Mouse (Mus musculus) embryonic facial prominence, embryonic 13.5 days (tissue): ENCODE measurements around the gene Taf13. TPM values are rescaled to one million over a fixed set of nuclear protein-coding genes. Genes with fewer than 3 reads are reported as not detected.
A peak's percentile ranks its signal among the peaks of the same experiment; 100 is the strongest.

Experiments
- ATAC-seq: fragments of 200-750 bp; cut with Nextera tagmentation; 2 replicates; pipeline ENCODE4 v1.8.0; 2017; ENCODE audit warnings: low read depth; ENCODE audit not compliant: insufficient number of reproducible peaks, insufficient read depth, low FRiP score, low TSS enrichment
- H3K27ac ChIP-seq: fragments of 300-500 bp; sonication (generic); 2 replicates; pipeline ENCODE4 v1.5.1; 2015; ENCODE audit warnings: moderate library complexity, mild to moderate bottlenecking, inconsistent platforms
- H3K27me3 ChIP-seq: fragments of 300-500 bp; sonication (generic); 2 replicates; pipeline ENCODE4 v1.6.1; 2015; ENCODE audit warnings: mild to moderate bottlenecking, inconsistent platforms
- H3K36me3 ChIP-seq: fragments of 300-500 bp; sonication (generic); 2 replicates; pipeline ENCODE4 v1.6.1; 2015; ENCODE audit warnings: mild to moderate bottlenecking, inconsistent platforms
- H3K4me1 ChIP-seq: fragments of 300-500 bp; sonication (generic); 2 replicates; pipeline ENCODE4 v1.6.1; 2015; ENCODE audit warnings: inconsistent platforms
- H3K4me2 ChIP-seq: fragments of 300-500 bp; sonication (generic); 2 replicates; pipeline ENCODE4 v1.6.1; 2015; ENCODE audit warnings: moderate library complexity, mild to moderate bottlenecking, inconsistent platforms
- H3K4me3 ChIP-seq: fragments of 300-500 bp; sonication (generic); 2 replicates; pipeline ENCODE4 v1.5.1; 2015; ENCODE audit warnings: mild to moderate bottlenecking, inconsistent platforms
- H3K9ac ChIP-seq: fragments of 300-500 bp; sonication (generic); 2 replicates; pipeline ENCODE4 v1.6.1; 2015; ENCODE audit warnings: mild to moderate bottlenecking, inconsistent platforms
- H3K9me3 ChIP-seq: fragments of 300-500 bp; sonication (generic); 2 replicates; pipeline ENCODE4 v1.6.1; 2016; ENCODE audit warnings: inconsistent platforms
- WGBS: fragments of 180-500 bp; shearing (Covaris S2); methylation state at CpG from one replicate; pipeline ENCODE4 v1.1.7; 2015; ENCODE audit warnings: mixed read lengths; 5-methylcytosine and 5-hydroxymethylcytosine counted together
- polyA plus RNA-seq: library from polyadenylated mRNA; unstranded; fragments of >200 nt; fragmentation: Nextera tagmentation; extraction: Ambion mirVana; gene quantifications from 2 replicates; pipeline ENCODE4 v1.2.1, GENCODE M21; 2015

Taf13 gene
- polyA plus RNA-seq, result 43.3 and 53.2 TPM in 2 replicates

GRCm38 (mm10) chr3:108571443-108572294, at the start of gene Taf13:
TSS of gene Taf13 (plus strand) at chr3:108571698.
- Histone ChIP-seq H3K9ac (peak within 1 kb of the TSS; percentile 84), H3K4me3 (peak within 1 kb of the TSS; percentile 70), H3K9me3 (no peaks in the 10 kb centered on the region), H3K27me3 (no peaks in the 10 kb centered on the region), H3K36me3 (no peaks in the 10 kb centered on the region), H3K27ac (peak within 1 kb of the TSS; percentile 73), H3K4me2 (peak within 1 kb of the TSS; percentile 70), H3K4me1 (peaks cover 23% of the 10 kb centered on the region)
- whole genome bisulfite sequencing, result 1% methylated on average over 42 of the region's 42 CpGs
- ATAC-seq, result peak; percentile 96

GRCm38 (mm10) chr3:108523415-108523814, 48.1 kb upstream of the Taf13 start:
- ATAC-seq, result no peak
- no peaks in the 10 kb centered on the region for H3K9me3 ChIP-seq
- no peak overlapping the region for H3K4me3 ChIP-seq
- WGBS, result 92% methylated on average over 4 of the region's 4 CpGs
- no peaks in the 10 kb centered on the region for H3K27me3 ChIP-seq
- H3K4me1 ChIP-seq, result no peaks in the 10 kb centered on the region
- H3K36me3 ChIP-seq, result no peaks in the 10 kb centered on the region
- H3K4me2 ChIP-seq, result no peak overlapping the region
- no peak overlapping the region for H3K9ac ChIP-seq
- no peak overlapping the region for H3K27ac ChIP-seq

GRCm38 (mm10) chr3:108528489-108528888, 43.0 kb upstream of the Taf13 start:
- H3K27me3 ChIP-seq, result no peaks in the 10 kb centered on the region
- no peak overlapping the region for H3K27ac ChIP-seq
- WGBS, result 91% methylated on average over 8 of the region's 8 CpGs
- H3K36me3 ChIP-seq, result no peaks in the 10 kb centered on the region
- ATAC-seq, result no peak
- H3K4me2 ChIP-seq, result no peak overlapping the region
- H3K9me3 ChIP-seq, result no peaks in the 10 kb centered on the region
- H3K4me3 ChIP-seq, result no peak overlapping the region
- H3K4me1 ChIP-seq, result no peaks in the 10 kb centered on the region
- no peak overlapping the region for H3K9ac ChIP-seq

- Histone ChIP-seq H3K4me2 (no peak overlapping the region), H3K36me3 (no peaks in the 10 kb centered on the region)
Measured at GRCm38 (mm10) chr3:108533114-108533885, 38.2 kb upstream of the Taf13 start.

GRCm38 (mm10) chr3:108533951-108534350, 37.5 kb upstream of the Taf13 start, which contains the start of gene 1700013F07Rik:
TSS of gene 1700013F07Rik (plus strand) at chr3:108534150.
- Histone ChIP-seq H3K9ac (no peak within 1 kb of the TSS), H3K4me1 (peaks cover 14% of the 10 kb centered on the region), H3K27me3 (peaks cover 26% of the 10 kb centered on the region), H3K27ac (no peak within 1 kb of the TSS), H3K4me3 (no peak within 1 kb of the TSS), H3K9me3 (no peaks in the 10 kb centered on the region), H3K36me3 (no peaks in the 10 kb centered on the region), H3K4me2 (no peak within 1 kb of the TSS)
- no peak for ATAC-seq
- WGBS, result 92% methylated on average over 6 of the region's 6 CpGs

More at GRCm38 (mm10) chr3:108533114-108533885, 38.2 kb upstream of the Taf13 start:
- Histone ChIP-seq H3K27me3 (peaks cover 26% of the 10 kb centered on the region), H3K4me1 (peaks cover 14% of the 10 kb centered on the region), H3K9ac (no peak overlapping the region), H3K9me3 (no peaks in the 10 kb centered on the region), H3K4me3 (no peak overlapping the region), H3K27ac (no peak overlapping the region)
- ATAC-seq, result no peak
- WGBS, result 78% methylated on average over 9 of the region's 9 CpGs

- Histone ChIP-seq H3K27me3 (peaks cover 26% of the 10 kb centered on the region), H3K4me2 (peak overlapping the region; percentile 86), H3K4me1 (peaks cover 14% of the 10 kb centered on the region), H3K27ac (no peak overlapping the region), H3K9me3 (no peaks in the 10 kb centered on the region), H3K36me3 (no peaks in the 10 kb centered on the region), H3K9ac (no peak overlapping the region), H3K4me3 (peak overlapping the region; percentile 50)
- ATAC-seq, result no peak
- 3% methylated on average over 15 of the region's 15 CpGs for WGBS
Measured at GRCm38 (mm10) chr3:108535896-108536516, 35.5 kb upstream of the Taf13 start.

- ATAC-seq, result peak; percentile 60; the same call in 1 of the 2 replicates
- peak within 1 kb of the TSS; percentile 52; the same call in 1 of the 2 replicates for H3K9ac ChIP-seq
- H3K4me2 ChIP-seq, result peak within 1 kb of the TSS; percentile 86
Measured at GRCm38 (mm10) chr3:108536517-108537260, 34.8 kb upstream of the Taf13 start, which contains the start of gene 5330417C22Rik. TSS of gene 5330417C22Rik (minus strand) at chr3:108536536.

GRCm38 (mm10) chr3:108537303-108537702, 34.2 kb upstream of the Taf13 start:
- peaks cover 14% of the 10 kb centered on the region for H3K4me1 ChIP-seq
- H3K36me3 ChIP-seq, result no peaks in the 10 kb centered on the region
- WGBS, result 2% methylated on average over 17 of the region's 17 CpGs
- 0 out of 2 replicates have a peak overlapping the region, but pooled peaks have one; percentile 36 for H3K9ac ChIP-seq
- no peak overlapping the region for H3K27ac ChIP-seq
- H3K9me3 ChIP-seq, result no peaks in the 10 kb centered on the region
- peak overlapping the region; percentile 60 for H3K4me2 ChIP-seq
- peak overlapping the region; percentile 30 for H3K4me3 ChIP-seq
- peak; percentile 71; the same call in 1 of the 2 replicates for ATAC-seq
- peaks cover 26% of the 10 kb centered on the region for H3K27me3 ChIP-seq

More at GRCm38 (mm10) chr3:108536517-108537260, 34.8 kb upstream of the Taf13 start, which contains the start of gene 5330417C22Rik:
- H3K27ac ChIP-seq, result no peak within 1 kb of the TSS
- 1% methylated on average over 35 of the region's 35 CpGs for WGBS
- peaks cover 26% of the 10 kb centered on the region for H3K27me3 ChIP-seq
- no peaks in the 10 kb centered on the region for H3K9me3 ChIP-seq
- peak within 1 kb of the TSS; percentile 50 for H3K4me3 ChIP-seq
- H3K4me1 ChIP-seq, result peaks cover 14% of the 10 kb centered on the region
- no peaks in the 10 kb centered on the region for H3K36me3 ChIP-seq

- peaks cover 5% of the 10 kb centered on the region for H3K4me1 ChIP-seq
- no peak overlapping the region for H3K4me3 ChIP-seq
- H3K9me3 ChIP-seq, result no peaks in the 10 kb centered on the region
- no peak for ATAC-seq
- no peak overlapping the region for H3K4me2 ChIP-seq
- H3K9ac ChIP-seq, result no peak overlapping the region
- no peaks in the 10 kb centered on the region for H3K36me3 ChIP-seq
- H3K27ac ChIP-seq, result no peak overlapping the region
- WGBS, result 78% methylated on average over 11 of the region's 11 CpGs
- no peaks in the 10 kb centered on the region for H3K27me3 ChIP-seq
Measured at GRCm38 (mm10) chr3:108542299-108542698, 29.2 kb upstream of the Taf13 start.

- H3K36me3 ChIP-seq, result peaks cover 21% of the 10 kb centered on the region
Measured at GRCm38 (mm10) chr3:108554111-108554561, 17.4 kb upstream of the Taf13 start.

More at GRCm38 (mm10) chr3:108554111-108554561, 17.4 kb upstream of the Taf13 start:
- peak overlapping the region; percentile 96 for H3K9ac ChIP-seq
- H3K4me2 ChIP-seq, result peak overlapping the region; percentile 69
- ATAC-seq, result peak; percentile 12; the same call in 1 of the 2 replicates
- H3K4me3 ChIP-seq, result peak overlapping the region; percentile 83
- WGBS, result under 1% methylated on average over 39 of the region's 42 CpGs
- peak overlapping the region; percentile 92 for H3K27ac ChIP-seq
- H3K4me1 ChIP-seq, result no peaks in the 10 kb centered on the region; the same call in 1 of the 2 replicates
- H3K27me3 ChIP-seq, result no peaks in the 10 kb centered on the region
- no peaks in the 10 kb centered on the region for H3K9me3 ChIP-seq
